Mouse (Mus musculus) naive thymus-derived CD4-positive, alpha-beta T cell, adult 2 months (primary cell): Measurements from ENCODE around the gene Psmc3.
"Not testable (repeated sequence)": the region's sequence is repeated elsewhere in the genome, so short reads cannot be mapped to it uniquely, and the experiment has no call there.

Experiments
- DNase-seq: peaks from one replicate; pipeline ENCODE4 v3.0.0-alpha.2; 2011; ENCODE audit warnings: low read depth

Psmc3 gene

GRCm38 (mm10) chr2:91081775-91082695 lies 28.2 kb downstream of the Psmc3 start, which contains the start of gene Spi1:
Gene Spi1 (plus strand): TSS chr2:91082390.
- DNase-seq = no peak

GRCm38 (mm10) chr2:91082844-91083243 lies 29.0 kb downstream of the Psmc3 start:
- peak; percentile 72 for DNase-seq

- DNase-seq = peak; percentile 42
These were observed 29.6 kb downstream of the Psmc3 start for GRCm38 (mm10) chr2:91083366-91083940.

- DNase-seq = no peak
These were observed 30.5 kb downstream of the Psmc3 start for GRCm38 (mm10) chr2:91084179-91084820.

GRCm38 (mm10) chr2:91085494-91086391 lies 31.9 kb downstream of the Psmc3 start:
- DNase-seq = no peak

GRCm38 (mm10) chr2:91086392-91087237 lies 32.8 kb downstream of the Psmc3 start:
- DNase-seq = no peak

GRCm38 (mm10) chr2:91087453-91087852 lies 33.6 kb downstream of the Psmc3 start:
- DNase-seq = peak; percentile 41

- DNase-seq = peak; percentile 15
These were observed 35.2 kb downstream of the Psmc3 start for GRCm38 (mm10) chr2:91088987-91089386.

GRCm38 (mm10) chr2:91090208-91090607 lies 36.4 kb downstream of the Psmc3 start:
- peak; percentile 34 for DNase-seq

- DNase-seq = no peak
These were observed 37.0 kb downstream of the Psmc3 start for GRCm38 (mm10) chr2:91090827-91091226.

GRCm38 (mm10) chr2:91096524-91096923 lies 42.7 kb downstream of the Psmc3 start:
- no peak for DNase-seq

- DNase-seq = no peak
These were observed 43.2 kb downstream of the Psmc3 start for GRCm38 (mm10) chr2:91097015-91097414.

GRCm38 (mm10) chr2:91098156-91098555 lies 44.3 kb downstream of the Psmc3 start:
- DNase-seq = no peak

GRCm38 (mm10) chr2:91101124-91101740 lies 47.4 kb downstream of the Psmc3 start:
- DNase-seq = peak; percentile 94

GRCm38 (mm10) chr2:91108156-91108555 lies 54.3 kb downstream of the Psmc3 start:
- no peak for DNase-seq

GRCm38 (mm10) chr2:91109241-91109640 lies 55.4 kb downstream of the Psmc3 start:
- DNase-seq = no peak

- no peak for DNase-seq
These were observed 56.1 kb downstream of the Psmc3 start for GRCm38 (mm10) chr2:91109807-91110385.

- no peak for DNase-seq
These were observed 56.6 kb downstream of the Psmc3 start for GRCm38 (mm10) chr2:91110429-91110828.

- DNase-seq = not testable (repeated sequence)
These were observed 58.0 kb downstream of the Psmc3 start for GRCm38 (mm10) chr2:91111832-91112231.

GRCm38 (mm10) chr2:91112491-91112890 lies 58.7 kb downstream of the Psmc3 start:
- no peak for DNase-seq
